Mouse (Mus musculus) liver, adult 2 months (tissue): ENCODE data around the gene Asxl1. TPM values are rescaled to one million over a fixed set of nuclear protein-coding genes. Genes with fewer than 3 reads are reported as not detected.

ENCODE experiments used
- DNase-seq: peaks from one replicate; pipeline ENCODE4 v3.0.0-alpha.2; 2011; ENCODE audit warnings: low read depth, low spot score; ENCODE audit errors: extremely low read depth
- H3K27ac ChIP-seq: fragments of 200-500 bp; replicated peaks from 2 replicates; pipeline ENCODE4 v1.5.1; 2012; ENCODE audit warnings: low read depth, mild to moderate bottlenecking, control low read depth, inconsistent platforms, low read length; ENCODE audit not compliant: insufficient read depth
- H3K27me3 ChIP-seq: fragments of 200-500 bp; 2 replicates; pipeline ENCODE4 v1.6.1; 2012; ENCODE audit warnings: mild to moderate bottlenecking, moderate library complexity, low read length, inconsistent platforms; ENCODE audit not compliant: control insufficient read depth, insufficient read depth
- H3K36me3 ChIP-seq: fragments of 200-500 bp; 2 replicates; pipeline ENCODE4 v1.6.1; 2012; ENCODE audit warnings: low read length, inconsistent platforms; ENCODE audit not compliant: control insufficient read depth, insufficient read depth
- H3K4me1 ChIP-seq: fragments of 200-500 bp; 2 replicates; pipeline ENCODE4 v1.6.1; 2011; ENCODE audit warnings: low read length; ENCODE audit not compliant: control insufficient read depth, insufficient read depth
- H3K4me3 ChIP-seq: fragments of 200-500 bp; 2 replicates; pipeline ENCODE4 v1.5.1; 2011; ENCODE audit warnings: low read depth, mild to moderate bottlenecking, control low read depth, low read length, moderate library complexity; ENCODE audit not compliant: insufficient read depth
- H3K79me2 ChIP-seq: fragments of 200-500 bp; 2 replicates; pipeline ENCODE4 v1.6.1; 2012; ENCODE audit warnings: inconsistent platforms, mild to moderate bottlenecking, low read length, moderate library complexity; ENCODE audit not compliant: control insufficient read depth, insufficient read depth
- H3K9ac ChIP-seq: fragments of 200-500 bp; 2 replicates; pipeline ENCODE4 v1.6.1; 2012; ENCODE audit warnings: low read depth, mild to moderate bottlenecking, control low read depth, inconsistent platforms, low read length
- CTCF ChIP-seq: fragments of 200-500 bp; IDR thresholded peaks from 2 replicates; pipeline ENCODE4 v1.5.1; 2011; ENCODE audit warnings: low read depth, low read length, control low read depth
- POLR2A ChIP-seq: fragments of 200-500 bp; IDR thresholded peaks from 2 replicates; pipeline ENCODE4 v1.6.1; 2011; ENCODE audit warnings: low read length, control low read depth; ENCODE audit not compliant: insufficient read depth; ENCODE audit errors: extremely low read depth
- WGBS: fragments of 180-500 bp; shearing (Covaris S2); methylation state at CpG from one replicate; pipeline ENCODE4 v1.1.7; 2018; 5-methylcytosine and 5-hydroxymethylcytosine counted together
- polyA plus RNA-seq: library from polyadenylated mRNA; depleted of rRNA; stranded (reverse); fragments of >200 nt; gene quantifications from 2 replicates; pipeline ENCODE4 v1.2.3, GENCODE M21; 2012
- total RNA-seq: library from RNA; depleted of rRNA; stranded (reverse); fragments of >200 nt; gene quantifications from 2 replicates; pipeline ENCODE4 v1.2.3, GENCODE M21; 2014

Asxl1 gene
- total and polyA plus RNA-seq, 2 experiments, result 4.7 to 6.2 TPM

DNA sequence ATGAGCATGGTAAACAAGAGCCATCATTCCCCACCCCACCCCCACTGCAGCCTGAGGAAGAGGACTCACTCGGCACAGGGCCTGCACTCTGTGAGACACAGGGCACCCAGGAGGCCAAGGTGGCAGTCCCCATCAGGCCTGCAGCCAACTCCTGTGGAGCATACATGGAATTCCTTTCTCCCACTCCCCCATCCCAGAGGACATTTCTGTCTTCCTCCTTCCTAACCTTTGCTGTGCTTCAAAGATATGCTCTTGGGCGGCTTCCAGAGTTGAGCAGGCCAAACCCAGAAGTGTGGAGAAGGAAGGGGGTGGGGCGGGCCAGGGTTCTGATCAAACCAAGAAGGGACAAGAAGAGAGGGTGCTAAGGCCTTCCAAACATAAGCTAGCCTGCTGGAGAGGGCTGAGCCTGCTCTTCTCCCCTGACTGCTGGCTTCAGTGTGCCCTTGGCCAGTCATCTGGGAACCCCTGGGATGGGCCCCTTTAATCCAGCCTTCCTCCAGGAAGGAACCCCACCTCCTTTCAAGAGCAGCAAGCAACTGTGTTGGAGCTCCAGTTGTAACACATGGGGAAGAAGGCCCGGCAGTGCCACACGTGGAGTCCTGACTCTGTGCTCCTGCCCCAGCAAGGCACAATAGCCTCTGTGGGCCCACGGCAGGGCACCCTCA, 91.1 kb downstream of the Asxl1 start:
- H3K4me1 ChIP-seq, result peaks cover 22% of the 10 kb centered on the region
- no peaks in the 10 kb centered on the region for H3K79me2 ChIP-seq
- TF ChIP-seq CTCF, result no peak
- no peak for TF ChIP-seq POLR2A
- WGBS, result 52% methylated on average over 6 of the region's 6 CpGs
- H3K9ac ChIP-seq, result no peak overlapping the region
- DNase-seq, result peak; percentile 14
- H3K4me3 ChIP-seq, result no peak overlapping the region
- H3K27ac ChIP-seq, result 0 out of 2 replicates have a peak overlapping the region, but pooled peaks have one; percentile 1
- H3K36me3 ChIP-seq, result no peaks in the 10 kb centered on the region
- H3K27me3 ChIP-seq, result no peaks in the 10 kb centered on the region

GRCm38 (mm10) chr2:153437306-153437659, 91.7 kb downstream of the Asxl1 start:
- TF ChIP-seq POLR2A, result no peak
- TF ChIP-seq CTCF, result no peak
- Histone ChIP-seq H3K36me3 (no peaks in the 10 kb centered on the region), H3K9ac (no peak overlapping the region), H3K4me1 (peaks cover 22% of the 10 kb centered on the region), H3K27ac (0 out of 2 replicates have a peak overlapping the region, but pooled peaks have one; percentile 1), H3K4me3 (no peak overlapping the region), H3K27me3 (no peaks in the 10 kb centered on the region), H3K79me2 (no peaks in the 10 kb centered on the region)
- WGBS, result 64% methylated on average over 2 of the region's 2 CpGs
- no peak for DNase-seq

DNA sequence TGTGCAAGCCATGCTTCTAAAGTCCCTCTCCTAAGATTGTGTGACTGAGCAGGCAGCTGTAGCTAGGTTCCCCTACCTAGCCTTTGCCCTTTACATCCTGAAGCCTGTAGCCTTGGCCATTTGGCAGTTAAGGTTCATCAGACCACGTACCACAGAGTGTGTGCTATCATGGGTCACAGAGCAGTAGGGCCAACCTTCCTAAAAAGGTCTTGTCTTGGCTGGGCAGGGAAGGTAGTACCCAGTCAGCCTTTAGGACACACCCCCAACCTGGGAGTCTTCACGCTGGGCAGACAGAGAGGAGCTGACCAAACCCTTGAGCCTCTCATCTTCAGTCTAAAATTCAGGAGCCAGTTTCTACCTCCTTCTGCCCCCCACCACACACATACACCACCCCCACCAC, 95.1 kb downstream of the Asxl1 start:
- 39% methylated on average over 2 of the region's 2 CpGs for WGBS
- H3K36me3 ChIP-seq, result no peaks in the 10 kb centered on the region
- TF ChIP-seq CTCF (no peak), POLR2A (no peak)
- no peak overlapping the region for H3K9ac ChIP-seq
- H3K4me3 ChIP-seq, result no peak overlapping the region
- H3K27ac ChIP-seq, result no peak overlapping the region
- H3K79me2 ChIP-seq, result 0 out of 2 replicates have a peak, but pooled peaks cover 3% of the 10 kb centered on the region
- DNase-seq, result no peak
- peaks cover 21% of the 10 kb centered on the region for H3K4me1 ChIP-seq
- no peaks in the 10 kb centered on the region for H3K27me3 ChIP-seq

DNA sequence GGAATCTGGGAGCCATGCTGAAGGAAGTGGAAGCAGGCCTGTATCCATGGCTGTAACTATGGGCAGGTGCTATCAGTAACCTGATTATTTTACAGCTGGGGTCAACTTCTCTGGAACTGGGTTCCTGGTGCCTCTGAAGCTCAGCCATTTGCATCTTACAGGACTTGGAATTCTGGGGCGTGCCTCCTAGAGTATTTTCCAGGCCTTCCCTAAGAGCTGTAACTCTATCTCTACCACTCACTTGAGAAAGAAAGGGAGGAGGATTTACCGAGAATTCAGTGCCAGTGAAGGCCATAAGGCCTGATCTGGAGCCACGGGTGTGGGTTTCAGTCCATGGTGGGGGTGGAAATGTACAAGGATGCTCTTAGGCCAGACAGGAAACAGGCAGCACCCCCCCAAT, 95.6 kb downstream of the Asxl1 start:
- Histone ChIP-seq H3K79me2 (0 out of 2 replicates have a peak, but pooled peaks cover 3% of the 10 kb centered on the region), H3K4me3 (no peak overlapping the region), H3K27me3 (no peaks in the 10 kb centered on the region), H3K36me3 (no peaks in the 10 kb centered on the region), H3K9ac (no peak overlapping the region), H3K4me1 (peaks cover 19% of the 10 kb centered on the region), H3K27ac (no peak overlapping the region)
- DNase-seq, result no peak
- TF ChIP-seq CTCF (no peak), POLR2A (no peak)
- 73% methylated on average over 3 of the region's 3 CpGs for WGBS

- H3K79me2 ChIP-seq, result 0 out of 2 replicates have a peak, but pooled peaks cover 3% of the 10 kb centered on the region
- no peaks in the 10 kb centered on the region for H3K27me3 ChIP-seq
- H3K4me1 ChIP-seq, result peaks cover 7% of the 10 kb centered on the region; the same call in 1 of the 2 replicates
- no peaks in the 10 kb centered on the region for H3K36me3 ChIP-seq
- no peak for TF ChIP-seq POLR2A
- no peak for TF ChIP-seq CTCF
- DNase-seq, result no peak
- no peak overlapping the region for H3K27ac ChIP-seq
- 69% methylated on average over 5 of the region's 5 CpGs for WGBS
- H3K4me3 ChIP-seq, result no peak overlapping the region
- no peak overlapping the region for H3K9ac ChIP-seq
Observed at GRCm38 (mm10) chr2:153442720-153443119, 97.1 kb downstream of the Asxl1 start.

DNA sequence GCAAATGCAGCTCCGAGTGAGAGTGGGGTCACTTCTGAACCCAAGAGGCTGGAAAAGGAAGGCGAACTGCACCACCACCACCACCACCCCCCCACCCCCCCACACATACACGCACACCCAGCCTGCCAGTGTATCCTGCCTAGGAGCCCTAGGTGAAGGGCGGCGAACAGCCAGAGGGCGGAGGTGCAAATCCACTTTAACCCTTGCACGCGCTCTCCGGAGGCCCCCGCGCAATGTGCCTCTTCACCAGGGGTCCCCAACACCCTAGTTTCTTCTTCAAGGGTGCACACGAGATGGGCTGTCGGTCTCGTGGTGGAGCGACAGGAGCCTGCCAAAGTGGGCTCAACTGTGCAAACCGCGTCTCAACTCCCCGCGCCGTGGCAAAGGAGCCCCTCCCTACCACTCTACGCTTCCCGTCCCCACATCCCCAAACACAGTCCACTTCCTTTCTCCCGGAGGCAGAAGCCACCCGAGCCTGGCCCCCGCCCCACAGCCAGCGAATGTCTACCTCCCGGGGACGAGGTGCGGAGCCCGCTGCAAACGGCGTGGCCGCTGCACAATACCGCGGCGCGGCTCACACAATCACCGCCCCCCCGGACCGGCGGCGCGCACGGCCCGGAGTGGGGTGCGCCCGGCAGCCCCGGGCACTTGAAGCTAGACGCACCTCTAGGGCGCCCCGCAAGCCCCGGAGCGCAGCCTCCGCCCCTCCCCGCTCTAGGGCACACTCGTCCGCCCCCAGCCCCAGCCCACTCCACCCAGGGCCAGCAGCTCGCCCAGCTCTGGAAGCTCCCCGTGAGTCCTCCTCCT, 98.0 kb downstream of the Asxl1 start:
- Histone ChIP-seq H3K36me3 (no peaks in the 10 kb centered on the region), H3K9ac (peak overlapping the region; percentile 92), H3K4me1 (peaks cover 7% of the 10 kb centered on the region; the same call in 1 of the 2 replicates), H3K27me3 (no peaks in the 10 kb centered on the region), H3K27ac (peak overlapping the region; percentile 48; the same call in 1 of the 2 replicates), H3K4me3 (peak overlapping the region; percentile 99), H3K79me2 (0 out of 2 replicates have a peak, but pooled peaks cover 3% of the 10 kb centered on the region)
- no peak for DNase-seq
- TF ChIP-seq POLR2A, result no peak
- no peak for TF ChIP-seq CTCF
- 6% methylated on average over 59 of the region's 59 CpGs for WGBS
